Mouse (Mus musculus) testis, adult 2 months (tissue): ENCODE measurements at regions not wholly inside any gene's neighbourhood (a gene's known extent, or its start where the extent isn't known, plus 50 kb on each side); places are given as distances from the start of the nearest gene placed in this dataset.

Experiments
- H3K27ac ChIP-seq: fragments of 200-500 bp; 2 replicates; pipeline ENCODE4 v1.5.1; 2012; ENCODE audit warnings: low read depth, low read length; ENCODE audit not compliant: control insufficient read depth, insufficient read depth
- H3K27me3 ChIP-seq: fragments of 200-500 bp; 2 replicates; pipeline ENCODE4 v1.6.1; 2012; ENCODE audit warnings: mild to moderate bottlenecking, low read length, moderate library complexity; ENCODE audit not compliant: control insufficient read depth, insufficient read depth
- H3K36me3 ChIP-seq: fragments of 200-500 bp; 2 replicates; pipeline ENCODE4 v1.6.1; 2012; ENCODE audit warnings: mild to moderate bottlenecking, low read length; ENCODE audit not compliant: control insufficient read depth, insufficient read depth
- H3K4me1 ChIP-seq: fragments of 200-500 bp; 2 replicates; pipeline ENCODE4 v1.6.1; 2012; ENCODE audit warnings: low read length; ENCODE audit not compliant: control insufficient read depth, insufficient read depth
- H3K4me3 ChIP-seq: fragments of 200-500 bp; 2 replicates; pipeline ENCODE4 v1.5.1; 2012; ENCODE audit warnings: low read depth, mild to moderate bottlenecking, low read length, moderate library complexity, mixed read lengths; ENCODE audit not compliant: control insufficient read depth
- CTCF ChIP-seq: fragments of 200-500 bp; IDR thresholded peaks from 2 replicates; pipeline ENCODE4 v1.5.1; 2012; ENCODE audit warnings: low read depth, mild to moderate bottlenecking, inconsistent platforms, low read length, moderate library complexity; ENCODE audit not compliant: control insufficient read depth, insufficient read depth, insufficient replicate concordance
- POLR2A ChIP-seq: fragments of 200-500 bp; IDR thresholded peaks from 2 replicates; pipeline ENCODE4 v1.6.1; 2012; ENCODE audit warnings: low read depth, mild to moderate bottlenecking, inconsistent platforms, low read length, moderate library complexity; ENCODE audit not compliant: control insufficient read depth

- no peak overlapping the region for H3K27ac ChIP-seq
- TF ChIP-seq CTCF: peak; percentile 18; the same call in 1 of the 2 replicates
- TF ChIP-seq POLR2A: no peak
- no peaks in the 10 kb centered on the region for H3K36me3 ChIP-seq
- no peaks in the 10 kb centered on the region for H3K27me3 ChIP-seq
- H3K4me1 ChIP-seq: no peaks in the 10 kb centered on the region
- no peak overlapping the region for H3K4me3 ChIP-seq
Measured at GRCm38 (mm10) chr2:160170975-160171515, 162.9 kb downstream of the Gm826 start.

- Histone ChIP-seq H3K27me3 (no peaks in the 10 kb centered on the region), H3K27ac (no peak overlapping the region)
- TF ChIP-seq POLR2A (no peak), CTCF (no peak)
Measured at GRCm38 (mm10) chr2:160158599-160159261, 175.2 kb downstream of the Gm826 start.

GRCm38 (mm10) chr2:160153781-160154180 is 180.2 kb downstream of the Gm826 start:
- no peak overlapping the region for H3K4me3 ChIP-seq
- no peak overlapping the region for H3K27ac ChIP-seq
- TF ChIP-seq POLR2A (no peak), CTCF (no peak)
- H3K27me3 ChIP-seq: no peaks in the 10 kb centered on the region
- no peaks in the 10 kb centered on the region for H3K36me3 ChIP-seq
- no peaks in the 10 kb centered on the region for H3K4me1 ChIP-seq

More at GRCm38 (mm10) chr2:160158599-160159261, 175.2 kb downstream of the Gm826 start:
- no peaks in the 10 kb centered on the region for H3K4me1 ChIP-seq
- no peak overlapping the region for H3K4me3 ChIP-seq
- H3K36me3 ChIP-seq: no peaks in the 10 kb centered on the region

- Histone ChIP-seq H3K4me1 (no peaks in the 10 kb centered on the region), H3K36me3 (no peaks in the 10 kb centered on the region), H3K27ac (no peak overlapping the region), H3K4me3 (no peak overlapping the region), H3K27me3 (no peaks in the 10 kb centered on the region)
- no peak for TF ChIP-seq POLR2A
- TF ChIP-seq CTCF: no peak
Measured at GRCm38 (mm10) chr2:160152101-160152500, 181.9 kb downstream of the Gm826 start.

GRCm38 (mm10) chr2:160148936-160149335 is 185.0 kb downstream of the Gm826 start:
- Histone ChIP-seq H3K4me3 (no peak overlapping the region), H3K4me1 (no peaks in the 10 kb centered on the region), H3K27ac (no peak overlapping the region), H3K36me3 (no peaks in the 10 kb centered on the region), H3K27me3 (no peaks in the 10 kb centered on the region)
- no peak for TF ChIP-seq CTCF
- no peak for TF ChIP-seq POLR2A

GRCm38 (mm10) chr2:160148516-160148915 is 185.4 kb downstream of the Gm826 start:
- Histone ChIP-seq H3K4me1 (no peaks in the 10 kb centered on the region), H3K27ac (no peak overlapping the region), H3K27me3 (no peaks in the 10 kb centered on the region), H3K36me3 (no peaks in the 10 kb centered on the region), H3K4me3 (no peak overlapping the region)
- TF ChIP-seq POLR2A (no peak), CTCF (no peak)

GRCm38 (mm10) chr2:160148031-160148430 is 185.9 kb downstream of the Gm826 start:
- Histone ChIP-seq H3K4me3 (no peak overlapping the region), H3K27me3 (no peaks in the 10 kb centered on the region), H3K4me1 (no peaks in the 10 kb centered on the region), H3K36me3 (no peaks in the 10 kb centered on the region), H3K27ac (no peak overlapping the region)
- no peak for TF ChIP-seq CTCF
